Mouse (Mus musculus) layer of hippocampus, postnatal 10 days (tissue): ENCODE measurements at regions not wholly inside any gene's neighbourhood (a gene's known extent, or its start where the extent isn't known, plus 50 kb on each side); places are given as distances from the start of the nearest gene placed in this dataset.
"Not testable (repeated sequence)": the region's sequence is repeated elsewhere in the genome, so short reads cannot be mapped to it uniquely, and the experiment has no call there.

Experiments used
- DNase-seq, 2 experiments: peaks; one replicate each; pipeline ENCODE4 v3.0.0; 2021; ENCODE audit warnings: low spot score in 2 of 2

GRCm38 (mm10) chr3:59563486-59564006, 166.0 kb upstream of the Gm5538 start:
- DNase-seq = not testable (repeated sequence)

- DNase-seq = no peak
Measured at GRCm38 (mm10) chr3:59542621-59543020, 187.0 kb upstream of the Gm5538 start.

GRCm38 (mm10) chr3:59540547-59540946, 189.0 kb upstream of the Gm5538 start:
- DNase-seq = not testable (repeated sequence)

DNA sequence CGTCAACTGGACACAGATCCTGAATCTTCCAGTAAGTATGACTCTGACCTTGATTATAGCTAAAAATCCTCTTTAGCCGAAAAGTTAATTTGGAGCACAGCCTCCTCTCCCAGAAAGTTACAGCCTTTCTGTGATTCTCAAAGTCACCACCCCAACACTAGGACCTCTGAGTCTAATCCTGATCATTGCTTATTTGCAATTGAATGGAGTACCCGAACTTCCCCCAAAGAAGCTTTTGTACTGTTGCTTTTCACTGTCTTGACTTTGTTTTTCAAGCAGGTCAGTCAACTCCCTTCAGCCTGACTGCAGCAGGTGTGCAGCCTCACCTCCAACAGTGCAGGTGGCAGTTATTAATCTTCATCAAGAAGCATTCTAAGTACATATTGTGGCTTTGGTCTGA, 189.7 kb upstream of the Gm5538 start:
- not testable (repeated sequence) for DNase-seq

DNA sequence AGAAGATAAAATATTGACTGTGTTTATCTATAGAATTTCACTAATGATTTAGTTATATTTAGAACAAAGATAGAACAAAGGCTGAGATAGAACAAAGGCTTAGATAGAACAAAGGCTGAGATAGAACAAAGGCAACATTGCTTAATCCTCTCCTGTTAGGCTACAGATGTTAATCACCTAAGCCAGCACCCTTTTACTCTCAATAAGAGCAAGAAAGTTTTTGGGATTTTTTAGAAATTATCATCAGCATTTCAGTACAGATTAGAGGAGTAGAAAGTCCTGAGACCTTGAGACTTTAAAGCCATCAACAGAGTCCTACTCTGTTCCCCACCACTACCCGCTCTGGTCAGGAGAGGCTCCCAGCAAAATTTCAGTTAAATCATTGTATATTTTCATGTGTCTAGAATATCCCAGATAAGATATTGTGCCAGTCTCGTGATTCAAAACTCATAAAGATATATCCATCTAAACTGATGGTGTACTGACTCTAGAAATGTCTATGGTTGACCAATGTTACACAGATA, 187.2 kb upstream of the Igsf10 start:
- DNase-seq = no peak

- DNase-seq = no peak
Measured at GRCm38 (mm10) chr3:59530592-59531310, 186.6 kb upstream of the Igsf10 start.

DNA sequence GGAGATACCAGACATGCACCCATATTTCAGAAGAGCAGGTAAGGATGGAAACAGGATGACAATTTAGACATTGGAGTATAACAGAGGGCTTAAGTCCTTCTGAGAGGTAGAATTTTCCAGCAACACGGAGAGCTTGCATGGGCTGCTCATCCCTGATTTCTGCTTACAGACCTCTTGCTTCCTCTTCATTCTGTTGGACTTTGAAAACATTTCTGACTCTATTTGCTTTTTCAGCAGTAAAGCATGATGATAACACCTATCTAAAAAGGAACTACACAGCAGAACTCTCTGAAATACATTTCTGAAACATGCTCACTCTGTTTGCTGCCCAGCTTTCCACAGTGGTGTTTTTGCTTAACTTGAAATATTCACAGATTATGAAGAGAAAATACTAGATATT, 176.6 kb upstream of the Igsf10 start:
- DNase-seq = no peak

DNA sequence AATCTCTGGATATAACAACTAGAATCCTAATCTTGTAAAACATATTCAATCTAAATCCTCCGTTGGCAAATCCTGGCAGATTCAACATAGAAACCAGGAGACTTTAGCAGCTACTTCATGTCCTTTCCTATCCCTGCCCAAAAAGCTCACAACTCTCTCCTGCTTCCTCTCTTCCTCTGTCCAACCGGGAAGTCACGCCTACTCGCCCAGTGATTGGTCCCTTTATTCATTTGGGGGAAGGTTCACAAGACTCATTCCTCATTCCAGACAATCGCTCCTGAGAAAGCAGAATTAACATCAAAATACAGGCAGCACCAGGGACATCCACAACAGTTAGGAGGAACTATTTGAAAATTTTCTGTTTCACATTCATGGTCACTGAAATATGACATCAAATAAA, 133.9 kb upstream of the Igsf10 start:
- no peak for DNase-seq

DNA sequence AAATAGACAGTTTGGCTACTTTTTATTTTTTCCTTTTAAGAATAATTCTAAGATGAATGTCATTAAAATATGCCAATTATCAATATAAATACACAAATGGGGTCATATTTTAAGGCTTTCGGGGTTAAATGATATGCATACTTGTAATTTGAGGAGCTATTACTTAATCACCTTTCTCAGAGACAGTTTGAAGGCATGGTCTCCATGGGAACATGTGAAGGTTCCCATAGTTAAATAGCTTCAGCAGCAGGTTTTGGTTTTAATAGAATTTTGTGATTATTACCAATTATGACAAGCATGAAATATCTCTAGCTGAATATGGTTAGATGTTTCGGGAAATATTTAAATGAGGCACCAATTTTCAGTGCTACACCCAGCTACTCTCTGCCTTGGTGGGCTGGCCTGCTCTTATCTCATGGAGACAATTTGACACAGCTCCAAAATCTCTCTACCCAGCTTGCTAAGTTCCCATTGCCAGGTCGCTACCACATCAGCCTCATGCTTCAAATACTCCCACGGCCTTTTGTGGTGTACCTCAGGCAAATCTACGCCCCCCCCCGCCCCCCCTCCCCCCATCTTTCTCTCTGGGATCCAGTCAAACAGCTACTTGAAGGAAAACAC, 133.4 kb upstream of the Igsf10 start:
- no peak for DNase-seq

DNA sequence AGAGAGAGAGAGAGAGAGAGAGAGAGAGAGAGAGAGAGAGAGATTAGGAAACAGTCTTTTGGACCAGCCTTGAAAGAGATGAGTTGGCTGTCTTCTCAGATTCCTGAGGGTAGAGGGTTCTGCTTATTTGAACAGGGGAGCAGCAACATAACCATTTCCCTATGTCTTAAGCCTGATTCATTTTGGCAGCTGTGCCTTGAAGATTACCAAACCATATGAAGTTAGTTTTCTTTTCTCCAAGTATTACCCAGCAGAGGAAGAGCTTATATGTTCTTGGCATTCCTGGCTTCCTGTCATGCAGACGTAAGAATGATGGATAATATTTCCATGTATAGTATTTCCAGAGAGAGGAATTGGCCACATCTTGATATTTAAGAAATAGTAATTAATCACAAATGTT, 124.8 kb upstream of the Igsf10 start:
- no peak for DNase-seq

- DNase-seq = no peak
Measured at GRCm38 (mm10) chr3:59462341-59463158, 118.4 kb upstream of the Igsf10 start.

DNA sequence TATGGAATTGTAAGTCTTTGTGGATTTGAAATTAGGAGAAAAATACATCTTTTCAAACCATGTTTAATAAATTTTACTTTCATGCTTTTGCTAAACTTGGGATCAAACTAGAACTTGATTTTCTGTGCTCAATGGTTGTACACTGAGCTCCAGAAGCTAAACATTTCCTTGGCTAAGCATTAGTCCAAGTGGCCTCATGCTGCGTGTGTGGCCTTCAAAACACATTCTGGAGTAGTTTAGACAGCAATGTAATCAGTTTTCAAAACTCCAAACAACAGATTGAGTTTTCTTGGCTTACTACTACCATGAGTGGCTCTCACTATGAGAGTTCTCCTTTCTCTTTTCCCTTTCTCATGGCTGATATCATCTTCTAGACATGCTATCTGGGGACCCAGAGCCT, 112.7 kb upstream of the Igsf10 start:
- DNase-seq = no peak

DNA sequence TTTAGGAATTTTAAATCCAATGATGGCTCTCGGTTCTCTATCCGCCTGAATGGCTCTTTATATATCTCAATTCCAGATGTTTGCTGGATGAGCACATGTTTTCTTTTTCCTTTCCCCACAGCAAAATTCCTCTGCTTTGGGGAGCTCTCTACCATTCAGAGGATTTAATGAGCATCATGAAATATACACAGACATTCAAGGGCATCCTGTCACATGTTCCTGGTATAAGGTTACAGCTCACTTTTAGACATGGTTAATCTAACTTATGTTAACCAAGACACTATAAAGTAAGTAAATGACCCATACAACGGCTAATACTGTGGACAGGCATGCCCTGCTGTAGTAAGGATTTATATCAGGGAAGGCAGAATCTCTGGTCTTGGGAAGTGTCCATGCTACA, 106.9 kb upstream of the Igsf10 start:
- DNase-seq = no peak

DNA sequence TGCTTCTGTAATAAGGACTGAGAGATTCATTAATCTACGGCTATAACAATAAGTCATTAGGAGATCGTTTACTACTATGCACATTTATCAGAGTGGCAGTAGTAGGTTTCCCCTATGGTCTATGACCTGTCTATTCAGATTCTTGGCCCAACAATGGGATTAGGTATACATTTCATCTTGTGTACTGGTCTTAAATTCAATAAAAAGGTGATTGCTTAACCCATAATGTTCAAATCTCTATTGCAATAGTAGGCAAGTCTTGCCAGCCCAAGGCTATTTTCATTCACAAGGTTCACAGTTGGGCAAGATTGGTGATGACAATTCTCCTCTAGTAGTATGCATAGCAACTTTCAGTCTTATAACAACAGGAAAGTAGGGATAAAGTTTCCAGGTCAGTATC, 79.4 kb upstream of the Igsf10 start:
- no peak for DNase-seq

- no peak for DNase-seq
Measured at GRCm38 (mm10) chr3:59409131-59409530, 64.9 kb upstream of the Igsf10 start.

DNA sequence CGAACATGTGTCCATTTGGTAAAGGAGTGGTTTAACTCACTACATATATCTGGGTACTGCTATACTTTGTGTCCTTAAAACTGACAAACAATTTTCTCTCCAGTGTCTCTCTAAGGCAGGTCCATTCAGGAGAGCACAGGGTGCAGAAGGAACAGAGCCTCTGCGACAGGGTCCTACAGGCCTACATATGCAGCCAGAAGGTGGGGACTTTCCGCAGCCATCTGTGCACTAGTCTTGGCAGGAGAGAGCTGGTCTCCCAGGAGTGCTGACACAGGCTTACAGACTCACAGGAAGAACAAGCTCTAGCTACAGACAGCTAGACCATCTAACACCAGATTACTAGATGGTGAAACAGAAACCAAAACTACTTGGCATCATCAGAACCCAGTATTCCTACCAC, 61.8 kb upstream of the Igsf10 start:
- no peak for DNase-seq

GRCm38 (mm10) chr3:59401856-59402255, 57.7 kb upstream of the Igsf10 start:
- peak in 1 of 2 experiments; percentile 3 for DNase-seq

- DNase-seq = no peak
Measured at GRCm38 (mm10) chr3:59401425-59401824, 57.2 kb upstream of the Igsf10 start.
